Mouse (Mus musculus) embryo, embryonic 11.5 days (tissue): ENCODE data around the gene A630095N17Rik.
A peak's percentile ranks its signal among the peaks of the same experiment; 100 is the strongest.
"Not testable (repeated sequence)": the region's sequence is repeated elsewhere in the genome, so short reads cannot be mapped to it uniquely, and the experiment has no call there.

Experiments used
- DNase-seq: peaks from one replicate; pipeline ENCODE4 v3.0.0-alpha.2; 2012; ENCODE audit warnings: low read depth, low spot score

The A630095N17Rik gene

DNA sequence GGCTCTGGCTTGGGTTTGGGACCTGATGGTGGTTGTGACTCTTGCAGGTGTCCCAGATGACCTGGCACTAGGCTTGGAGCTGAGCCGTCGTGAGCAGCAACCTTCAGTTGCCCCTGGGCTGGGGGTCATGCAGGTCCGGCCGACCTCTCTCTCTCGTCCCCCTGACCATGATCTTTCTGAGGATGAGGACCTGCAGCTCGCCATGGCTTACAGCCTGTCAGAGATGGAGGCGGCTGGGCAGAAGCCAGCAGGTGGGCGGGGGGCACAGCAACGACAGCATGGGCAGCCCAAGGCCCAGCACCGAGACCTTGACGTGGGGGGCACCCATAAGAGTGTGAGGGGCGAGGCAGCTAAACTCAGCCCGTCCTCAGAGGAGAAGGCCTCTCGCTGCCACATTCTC lies 11.5 kb upstream of the A630095N17Rik start:
- no peak for DNase-seq

DNA sequence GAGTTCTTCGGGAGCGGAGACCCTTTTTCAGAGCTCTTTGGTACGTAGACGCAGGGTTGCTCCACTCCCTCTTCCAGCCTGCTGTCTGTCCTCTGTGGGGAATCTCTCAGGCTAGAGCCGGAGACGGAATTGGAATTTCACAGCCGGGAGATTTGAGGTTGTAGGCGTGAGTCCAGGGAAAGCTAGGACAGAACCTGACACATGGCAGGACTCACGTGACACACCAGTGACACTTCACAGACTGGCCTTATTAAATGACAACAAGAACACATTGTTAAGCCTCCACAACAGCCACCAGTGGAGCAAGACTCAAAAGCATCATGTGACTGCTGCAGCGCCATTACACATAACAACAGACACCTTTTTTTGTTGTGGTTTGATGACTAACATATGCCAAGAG lies 7.7 kb upstream of the A630095N17Rik start:
- no peak for DNase-seq

DNA sequence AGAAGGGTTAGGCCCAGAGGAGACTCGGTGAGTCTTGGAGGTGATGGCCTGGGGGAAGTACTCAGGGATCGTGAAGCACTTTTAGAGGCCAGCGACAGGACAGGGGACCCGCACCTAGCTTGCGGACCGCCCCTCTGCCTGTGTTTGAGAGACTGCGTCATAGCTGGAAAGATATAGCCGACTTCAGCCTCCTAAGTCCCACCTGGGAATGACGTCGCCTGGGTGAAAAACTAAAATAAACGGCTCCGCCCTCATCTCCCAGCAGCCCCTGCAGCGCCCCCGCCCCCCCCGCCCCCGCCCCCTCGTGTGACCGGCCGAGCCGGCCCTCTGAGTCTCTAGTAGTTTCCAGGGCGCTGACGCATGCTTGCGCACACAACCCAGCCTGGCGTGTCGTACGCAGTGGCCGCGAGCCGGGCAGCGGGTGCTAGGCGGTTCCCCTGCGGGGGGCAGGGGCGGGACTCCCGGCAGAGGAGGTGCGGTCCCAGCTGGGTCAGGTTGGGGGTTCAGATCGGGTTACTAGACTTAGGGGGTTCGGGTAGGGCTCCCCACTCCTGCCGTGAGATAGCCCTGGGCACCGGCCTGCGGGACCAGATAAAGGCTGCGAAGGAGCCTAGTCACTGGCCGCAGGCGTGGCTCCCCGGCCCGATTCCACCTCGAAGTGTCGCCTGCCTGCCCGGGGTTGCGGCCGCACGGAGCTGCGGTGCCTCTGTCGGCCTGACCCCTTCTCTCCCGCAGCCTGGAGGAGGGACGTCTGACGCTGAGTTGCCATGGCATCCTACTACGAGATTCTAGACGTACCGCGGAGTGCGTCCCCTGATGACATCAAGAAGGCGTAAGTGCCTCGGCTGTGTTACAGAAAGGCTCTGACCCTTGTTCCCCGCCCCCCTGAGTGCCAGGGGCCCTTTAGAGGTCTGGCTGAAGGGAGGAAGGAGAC lies 4.5 kb upstream of the A630095N17Rik start, which contains the start of gene Dnajb2:
Gene Dnajb2 (plus strand): TSS at position 290 of the 934 bp plus-strand sequence.
- peak; percentile 56 for DNase-seq

DNA sequence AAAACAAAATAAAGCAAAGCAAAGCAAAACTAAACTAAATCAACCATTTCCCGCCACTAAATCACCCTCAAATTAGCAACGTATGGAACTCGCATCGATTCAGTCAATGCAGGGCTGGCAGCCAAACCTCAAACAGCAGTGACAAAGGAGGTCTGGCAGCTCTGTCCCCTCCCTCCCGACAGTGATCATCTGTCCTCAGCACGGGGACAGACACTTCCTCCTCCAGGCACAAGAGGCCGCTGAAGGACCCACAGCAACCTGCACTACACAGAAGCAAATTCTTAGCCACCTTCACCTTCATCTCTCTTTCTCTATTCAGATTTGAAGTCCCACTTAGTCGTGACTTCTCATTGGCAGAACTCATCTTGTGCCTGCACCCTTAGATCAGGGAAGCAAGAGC lies 2.7 kb upstream of the A630095N17Rik start:
- DNase-seq: peak; percentile 22

DNA sequence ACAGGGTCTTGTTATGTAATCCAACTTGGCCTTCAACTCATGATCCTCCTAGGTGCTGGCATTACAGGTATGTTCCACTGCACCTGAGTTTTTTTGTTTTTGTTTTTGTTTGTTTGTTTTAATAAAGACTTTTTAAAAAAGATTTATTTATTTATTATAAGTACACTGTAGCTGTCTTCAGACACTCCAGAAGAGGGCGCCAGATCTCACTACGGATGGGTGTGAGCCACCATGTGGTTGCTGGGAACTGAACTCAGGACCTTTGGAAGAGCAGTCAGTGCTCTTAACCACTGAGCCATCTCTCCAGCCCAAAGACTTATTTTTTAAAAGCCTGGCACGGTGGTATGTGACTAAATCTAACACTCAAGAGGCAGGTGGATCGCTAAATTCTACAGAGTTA lies 587 bp upstream of the A630095N17Rik start:
- DNase-seq: not testable (repeated sequence)

DNA sequence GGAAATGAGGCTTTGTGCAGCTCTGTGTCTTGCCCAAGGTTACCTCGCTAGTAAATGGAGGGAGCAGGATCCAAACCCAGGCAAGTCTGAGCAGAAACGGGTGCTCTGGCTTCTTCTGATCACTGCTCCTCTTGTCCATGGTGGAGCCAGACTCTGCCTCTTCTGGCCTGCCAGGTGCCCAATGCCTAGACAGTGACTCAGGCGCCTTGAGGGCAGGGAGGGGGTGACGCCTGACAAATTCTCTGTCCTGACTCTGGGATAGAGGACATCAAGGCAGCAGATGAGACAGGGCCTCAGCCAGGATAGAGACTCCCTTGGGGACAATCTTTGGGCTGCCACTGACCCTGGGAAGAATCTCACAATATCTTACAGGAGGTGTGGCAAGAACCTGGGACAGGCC lies 678 bp downstream of the A630095N17Rik start:
- DNase-seq: no peak

DNA sequence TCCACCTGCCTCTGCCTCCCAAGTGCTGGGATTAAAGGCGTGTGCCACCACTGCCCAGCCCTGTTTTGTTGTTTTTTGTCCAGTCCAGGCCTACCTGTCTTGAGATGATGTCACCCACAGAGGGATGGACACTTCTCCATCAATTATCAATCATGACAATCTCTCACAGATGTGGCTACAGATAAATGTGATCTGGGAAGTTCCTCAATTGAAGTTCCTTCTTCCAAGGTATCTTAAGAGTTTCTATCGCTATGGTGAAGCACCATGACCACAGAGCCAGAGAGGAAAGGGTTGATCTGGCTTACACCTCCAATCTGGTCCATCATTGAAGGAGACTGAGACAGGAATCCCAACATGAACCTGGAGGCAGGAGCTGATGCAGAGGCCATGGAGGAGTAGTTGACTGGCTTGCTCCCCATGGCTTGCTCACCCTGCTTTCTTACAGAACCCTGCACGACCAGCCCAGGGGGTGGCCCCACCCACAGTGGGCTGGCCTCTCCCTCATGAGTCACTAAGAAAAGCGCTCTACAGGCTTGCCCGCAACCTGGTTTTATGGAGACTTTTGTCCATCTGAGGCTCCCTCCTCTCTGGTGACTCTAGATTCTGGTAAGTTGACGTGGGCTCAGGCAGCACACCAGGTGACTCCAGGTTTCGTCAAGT lies 1.4 kb downstream of the A630095N17Rik start:
- DNase-seq: no peak

DNA sequence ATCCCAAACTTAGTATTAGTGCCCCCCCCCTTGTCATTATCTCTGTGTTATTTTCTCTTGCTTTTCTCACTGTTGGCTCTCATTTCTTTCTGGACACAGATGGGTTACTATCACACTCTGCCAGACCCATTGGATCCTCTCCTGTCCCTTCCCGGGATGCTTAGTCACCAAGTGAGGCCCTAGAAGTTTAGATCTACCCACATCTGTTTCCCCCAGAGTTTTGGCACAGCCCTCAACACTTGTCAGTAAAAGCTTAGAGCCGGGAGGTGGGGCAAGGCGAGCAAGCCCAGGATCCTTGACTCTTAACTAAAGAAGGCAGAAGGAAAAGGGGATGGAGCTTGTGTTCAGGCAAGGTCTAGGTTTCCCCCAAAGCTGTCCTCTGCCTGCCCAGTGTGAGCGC lies 2.7 kb downstream of the A630095N17Rik start:
- DNase-seq: no peak

DNA sequence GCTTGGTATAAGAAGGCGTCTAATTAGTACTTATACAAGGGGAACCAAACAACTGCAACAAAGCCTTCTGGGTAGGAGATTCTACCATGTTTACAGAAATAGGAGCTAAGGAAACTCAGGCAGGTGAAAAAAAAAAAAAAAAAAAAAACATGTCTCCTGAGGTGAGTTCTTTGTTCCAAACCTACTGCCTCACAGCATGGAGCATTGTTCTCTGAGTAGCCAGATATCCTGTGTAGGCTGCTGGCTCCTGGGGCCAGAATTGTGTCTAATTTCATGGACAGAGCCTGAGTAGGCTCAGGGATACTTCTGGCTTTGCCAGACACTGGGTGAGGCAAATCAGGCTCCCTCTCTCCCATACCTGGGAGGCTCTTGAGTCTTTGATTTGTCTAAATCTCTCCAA lies 4.2 kb downstream of the A630095N17Rik start:
- no peak for DNase-seq

DNA sequence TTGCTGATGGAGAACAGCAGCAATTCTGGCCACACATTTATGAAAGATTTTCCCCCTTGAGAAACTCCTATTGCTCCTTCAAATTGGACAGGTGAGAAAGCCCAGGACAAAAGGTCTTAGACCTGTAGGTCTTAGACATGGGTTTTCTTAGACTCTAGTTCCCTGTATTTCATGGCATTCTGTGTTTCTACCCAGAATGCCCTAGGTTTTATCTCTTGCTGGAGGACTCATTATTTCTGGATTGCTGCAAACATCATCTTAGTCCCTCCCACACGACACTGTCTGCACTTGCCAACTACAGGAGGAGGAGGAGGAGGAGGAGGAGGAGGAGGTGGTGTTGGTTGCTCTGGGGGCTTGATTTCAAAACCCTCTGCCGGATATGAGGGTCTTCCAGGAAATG lies 5.8 kb downstream of the A630095N17Rik start:
- DNase-seq: no peak

DNA sequence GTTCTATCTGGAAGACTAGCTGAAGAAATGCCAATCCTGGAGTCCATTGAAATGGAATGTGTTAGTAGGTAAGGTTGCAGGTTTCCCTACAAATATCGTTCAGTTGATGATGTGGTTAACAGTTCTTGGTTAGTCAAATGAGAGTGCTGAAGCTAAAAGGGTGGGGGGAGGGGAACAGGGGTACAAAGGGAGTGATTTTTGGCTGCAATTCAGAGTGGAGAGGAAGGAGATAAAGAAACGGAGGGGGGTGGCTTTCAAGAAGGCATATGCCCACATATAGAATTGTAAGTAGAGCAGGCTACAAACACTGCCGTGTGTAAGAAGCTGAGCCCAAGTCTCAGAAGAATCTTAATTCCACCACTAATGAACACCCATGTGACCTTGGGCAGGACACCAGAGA lies 6.4 kb downstream of the A630095N17Rik start:
- no peak for DNase-seq

DNA sequence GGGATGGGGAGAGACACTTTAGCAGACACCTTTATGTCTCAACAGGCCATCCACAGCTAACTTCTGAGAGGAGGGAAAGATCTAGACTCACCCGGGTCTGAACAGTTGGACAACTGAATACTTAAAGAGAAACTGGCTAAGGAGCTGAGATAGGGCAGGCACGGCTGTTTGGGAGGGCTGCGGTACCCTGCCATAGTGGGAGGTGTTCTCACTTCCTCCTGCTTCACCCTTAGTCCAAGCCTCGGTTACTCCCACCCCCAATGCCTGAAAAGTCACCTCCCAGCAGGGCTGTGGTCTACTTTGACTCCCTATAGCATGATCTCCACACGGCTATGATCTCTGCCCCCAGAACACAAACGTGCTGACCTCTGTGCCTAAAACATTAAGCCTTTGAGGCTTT lies 8.4 kb downstream of the A630095N17Rik start:
- no peak for DNase-seq

DNA sequence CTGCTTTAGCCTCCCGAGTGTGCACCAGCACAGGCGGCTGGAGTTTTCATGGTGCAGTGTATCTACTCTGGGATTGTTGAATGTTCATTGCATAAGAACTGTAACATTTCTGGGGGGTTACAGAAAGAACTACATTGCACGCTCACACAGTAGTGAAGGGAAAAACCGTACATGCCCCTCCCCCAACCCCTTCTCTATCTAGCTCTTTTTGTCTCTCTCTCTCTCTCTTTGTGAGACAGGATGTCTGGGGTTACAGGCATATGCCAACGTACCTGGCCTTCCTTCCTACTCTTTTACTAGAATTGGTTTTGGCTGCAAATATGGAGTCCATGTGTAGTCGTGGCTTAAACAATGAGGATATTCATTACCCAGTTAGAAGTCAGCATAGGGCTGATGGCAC lies 9.0 kb downstream of the A630095N17Rik start:
- DNase-seq: no peak

DNA sequence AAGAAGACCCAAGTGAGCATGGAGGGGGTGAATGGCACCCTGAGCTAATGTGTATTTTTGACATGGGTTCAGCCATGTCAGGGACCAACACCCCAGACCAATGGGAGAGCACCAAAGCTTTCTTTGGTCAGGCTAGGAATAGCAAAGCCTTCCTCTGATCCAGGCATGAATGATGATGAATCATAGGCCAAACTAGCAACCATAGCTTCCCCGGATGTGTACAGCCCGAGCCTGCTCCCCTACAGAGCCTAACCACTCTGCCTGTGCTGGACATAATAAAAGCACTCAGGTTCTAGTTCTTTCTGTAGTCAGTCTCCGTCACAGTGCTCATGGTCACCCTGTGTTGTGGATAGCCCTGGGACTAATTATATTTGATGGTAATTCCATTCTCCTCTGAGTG lies 10.4 kb downstream of the A630095N17Rik start:
- no peak for DNase-seq

DNA sequence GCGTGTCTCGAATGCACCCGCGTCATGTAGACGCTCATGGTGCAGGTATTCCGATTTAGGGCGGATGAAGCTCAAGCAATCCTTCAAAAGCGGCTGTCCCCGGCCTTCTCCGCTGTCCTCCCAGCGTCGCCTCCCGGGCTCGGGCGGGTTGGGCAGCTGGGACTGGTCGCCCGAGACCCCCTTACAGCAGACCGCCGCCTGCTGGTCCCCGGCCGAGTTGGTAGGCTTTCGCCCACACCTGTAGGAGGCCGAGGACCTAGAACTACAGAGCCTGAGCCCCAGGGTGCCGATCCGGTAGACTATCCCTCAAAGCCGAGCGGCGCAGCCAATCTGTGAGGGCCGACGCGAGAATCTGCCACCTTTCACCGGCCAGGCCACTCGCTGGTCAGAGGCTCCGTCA lies 12.4 kb downstream of the A630095N17Rik start, which contains the start of gene Tuba4a:
Gene Tuba4a (minus strand): TSS at position 335 of the 400 bp plus-strand sequence.
- no peak for DNase-seq

DNA sequence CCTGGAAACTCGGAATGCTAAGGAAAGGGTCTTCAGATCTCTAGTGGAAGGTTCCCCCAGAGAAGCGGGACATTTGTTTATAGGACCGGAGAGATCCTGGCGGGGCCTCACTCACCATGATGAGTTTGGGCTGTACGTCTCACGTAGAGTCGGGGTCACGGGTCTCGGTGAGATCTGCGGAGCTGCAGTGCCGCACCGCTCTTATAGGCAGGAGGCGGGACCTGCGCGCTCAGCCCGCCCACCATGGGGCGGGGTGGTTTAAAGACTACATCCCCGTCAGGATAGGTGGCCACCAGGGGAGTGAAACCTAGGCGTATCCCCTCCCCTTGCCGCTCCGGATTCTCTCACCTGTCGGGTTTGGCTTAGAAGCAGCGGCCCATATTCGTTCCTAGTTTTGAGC lies 12.8 kb downstream of the A630095N17Rik start:
- DNase-seq: peak; percentile 63

DNA sequence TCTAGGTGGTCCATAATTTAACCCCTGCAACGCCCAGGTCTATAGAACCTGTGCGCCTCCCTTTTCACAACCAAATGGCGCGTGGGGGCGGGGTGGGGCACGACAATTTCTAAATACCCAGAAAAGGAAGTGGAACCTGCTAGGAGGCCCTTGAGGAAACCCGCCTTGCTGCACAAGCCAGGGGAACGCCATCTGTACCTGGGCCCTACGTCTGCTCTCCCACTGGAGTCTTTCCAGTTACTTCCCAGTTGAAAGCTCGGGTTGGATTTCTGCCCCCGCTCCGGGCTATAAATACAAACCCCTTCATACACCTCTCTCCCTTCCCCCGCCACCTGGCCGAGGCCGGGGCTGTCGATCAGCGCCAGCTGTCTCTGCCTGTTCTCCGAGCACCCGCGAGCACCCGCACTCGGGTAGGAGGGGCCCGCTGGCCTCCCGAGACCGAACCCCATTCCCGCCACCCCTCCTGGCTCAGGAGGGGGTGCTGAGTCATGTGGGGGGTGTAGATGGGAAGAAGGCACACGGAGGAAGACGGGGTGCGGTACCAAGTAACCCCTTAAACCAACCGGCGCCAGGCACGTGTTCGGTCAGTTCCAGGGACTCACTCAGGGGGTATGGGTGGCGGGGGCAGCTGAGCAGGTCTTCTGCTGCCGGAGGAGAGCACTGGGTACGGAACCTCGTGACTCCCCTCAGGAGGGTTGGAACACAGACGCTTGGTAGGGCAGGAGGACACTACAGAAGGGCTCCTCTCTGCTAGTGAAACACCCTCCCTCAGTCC lies 13.5 kb downstream of the A630095N17Rik start:
- no peak for DNase-seq

DNA sequence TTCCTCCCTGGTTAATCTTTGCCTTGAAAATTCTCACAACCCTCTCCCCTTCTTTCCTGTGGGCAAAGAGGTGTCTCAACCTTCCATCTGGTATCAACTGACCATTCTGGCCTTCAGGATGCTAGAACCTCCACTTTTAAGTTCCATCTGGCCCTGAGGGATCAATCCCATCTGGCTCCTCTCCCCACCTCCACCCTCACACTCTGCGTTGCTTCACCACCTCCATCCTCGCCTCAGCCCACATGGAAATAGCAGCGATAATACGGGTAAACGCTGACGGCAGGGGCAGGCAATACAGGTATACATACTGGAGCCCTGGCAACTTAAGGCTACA lies 14.0 kb downstream of the A630095N17Rik start:
- DNase-seq: no peak

DNA sequence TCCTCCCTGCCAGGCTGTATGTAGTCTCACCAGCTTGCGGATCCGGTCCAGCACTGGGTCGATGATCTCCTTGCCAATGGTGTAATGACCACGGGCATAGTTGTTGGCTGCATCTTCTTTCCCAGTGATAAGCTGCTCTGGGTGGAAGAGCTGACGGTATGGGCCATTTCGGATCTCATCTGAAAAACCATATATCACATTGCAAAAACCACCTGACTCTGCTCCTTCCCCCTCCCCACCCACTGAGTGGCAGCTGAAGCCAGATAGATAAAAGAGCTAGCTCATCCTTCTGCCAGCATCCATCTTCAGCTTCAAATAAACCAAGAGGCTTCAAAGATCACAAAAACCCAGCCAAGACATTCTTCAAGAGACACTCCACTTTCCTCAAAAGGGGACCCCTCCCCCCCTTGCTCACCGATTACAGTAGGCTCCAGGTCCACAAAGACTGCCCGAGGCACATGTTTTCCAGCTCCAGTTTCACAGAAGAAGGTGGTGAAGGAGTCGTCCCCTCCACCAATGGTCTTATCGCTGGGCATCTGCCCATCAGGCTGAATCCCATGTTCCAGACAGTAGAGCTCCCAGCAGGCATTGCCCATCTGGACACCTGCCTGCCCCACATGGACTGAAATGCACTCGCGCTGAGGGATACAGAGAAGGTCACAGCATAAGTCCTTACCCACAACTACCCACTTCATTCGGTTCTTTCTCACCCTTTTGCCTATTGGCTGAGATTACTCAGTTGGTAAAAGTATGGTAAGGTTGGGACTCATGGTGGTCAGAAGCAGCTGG lies 14.9 kb downstream of the A630095N17Rik start:
- DNase-seq: no peak

DNA sequence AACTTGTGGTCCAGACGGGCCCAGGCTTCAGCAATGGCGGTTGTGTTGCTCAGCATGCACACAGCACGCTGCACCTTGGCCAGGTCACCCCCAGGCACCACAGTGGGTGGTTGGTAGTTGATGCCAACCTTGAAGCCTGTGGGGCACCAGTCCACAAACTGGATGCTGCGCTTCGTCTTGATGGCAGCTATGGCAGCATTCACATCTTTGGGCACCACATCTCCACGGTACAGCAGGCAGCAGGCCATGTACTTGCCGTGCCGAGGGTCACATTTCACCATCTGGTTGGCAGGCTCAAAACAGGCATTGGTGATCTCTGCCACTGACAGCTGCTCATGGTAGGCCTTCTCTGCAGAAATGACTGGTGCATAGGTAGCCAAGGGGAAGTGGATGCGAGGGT lies 16.1 kb downstream of the A630095N17Rik start:
- no peak for DNase-seq

DNA sequence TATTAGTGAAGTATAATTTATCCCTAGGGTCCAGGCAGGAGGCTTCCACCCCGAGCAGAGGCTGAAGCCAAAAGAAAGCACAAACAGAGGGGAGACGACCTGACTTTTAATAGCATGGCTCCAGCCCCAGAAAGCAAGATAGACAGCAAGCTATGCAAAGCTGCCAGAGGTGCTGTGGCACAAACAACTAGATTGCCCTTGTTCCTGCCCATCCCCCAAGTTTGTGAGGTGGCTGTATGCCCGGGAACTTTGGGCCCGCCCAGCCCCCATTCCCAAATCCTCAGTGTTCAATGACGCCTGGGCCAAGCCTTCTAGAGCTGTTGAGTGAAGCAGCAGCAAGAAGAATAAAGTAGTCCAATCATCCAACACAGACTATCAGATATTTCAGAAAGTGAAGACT lies 17.0 kb downstream of the A630095N17Rik start:
- no peak for DNase-seq
